Mouse (Mus musculus) heart, adult 11 months (tissue): Measurements from ENCODE around the gene Odam.

Experiments used
- DNase-seq: peaks from one replicate; pipeline ENCODE4 v3.0.0; 2022

Gene Odam

DNA sequence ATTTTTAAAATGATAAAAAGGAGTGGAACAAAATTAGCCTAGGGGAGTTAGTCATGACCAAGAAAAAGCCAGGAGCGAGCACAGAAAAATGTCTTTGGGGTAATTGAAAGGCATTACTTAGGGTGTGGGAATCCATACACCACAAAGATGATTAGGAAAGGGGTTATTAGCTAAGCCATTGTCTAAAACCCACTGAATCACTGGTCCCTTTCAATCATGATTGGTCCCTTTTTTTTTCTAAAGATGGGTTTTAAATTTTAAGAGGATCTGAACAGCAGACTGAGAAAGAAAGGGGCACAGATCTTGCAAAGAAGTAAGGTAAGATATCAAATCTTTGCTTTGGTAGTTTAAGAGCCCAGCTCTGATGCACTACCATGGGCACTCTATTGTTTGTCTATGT, at the start of gene Odam:
TSS of gene Odam (plus strand) at position 301 of the 400 bp plus-strand sequence.
- DNase-seq: no peak

DNA sequence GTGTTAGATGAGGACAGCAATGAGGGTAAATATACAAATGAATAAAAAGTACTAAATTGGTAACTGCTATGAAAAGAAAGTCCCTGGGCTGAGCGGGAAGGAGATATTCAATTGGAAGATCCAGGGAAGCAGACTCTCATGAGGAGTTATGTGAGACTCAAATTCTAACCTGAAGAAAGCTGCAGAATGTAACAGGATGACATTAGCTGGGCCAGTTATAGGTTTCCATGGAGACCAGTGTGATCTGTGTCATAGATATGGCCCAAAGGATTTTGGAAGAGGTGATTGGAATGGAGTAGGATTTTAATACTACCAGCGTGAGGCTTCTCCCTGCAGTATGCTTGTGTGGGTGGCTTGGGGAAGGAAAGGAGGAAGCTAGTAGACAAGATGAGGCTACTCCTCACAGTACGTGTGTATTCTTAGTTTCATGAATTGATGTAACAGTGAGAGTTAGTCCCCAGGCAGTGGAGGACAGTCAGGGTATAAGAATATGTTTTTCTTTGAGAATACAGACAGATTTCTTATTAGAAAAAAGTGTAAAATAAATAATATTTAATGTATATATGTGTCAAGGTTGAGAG, 29.6 kb upstream of the Odam start:
- DNase-seq: no peak

DNA sequence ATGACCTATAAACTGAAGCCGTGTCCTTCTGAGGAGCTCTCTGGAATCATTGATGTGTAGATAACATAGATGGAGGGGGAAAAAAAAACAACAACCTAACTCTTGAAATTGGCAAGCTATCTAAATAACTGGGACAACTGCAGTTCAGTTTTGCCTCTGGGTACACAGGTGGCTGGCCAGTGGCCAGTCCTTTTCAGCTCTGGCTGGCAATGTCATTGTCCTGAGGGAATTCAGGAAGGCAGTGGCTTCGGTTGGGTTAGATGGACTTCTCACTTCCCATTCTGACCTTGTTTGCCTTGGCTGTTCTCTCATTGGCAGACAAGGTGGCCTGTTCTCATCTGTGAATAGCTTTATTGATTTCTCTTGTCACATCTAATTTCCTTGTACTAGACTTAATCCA, 14.7 kb upstream of the Odam start:
- no peak for DNase-seq

DNA sequence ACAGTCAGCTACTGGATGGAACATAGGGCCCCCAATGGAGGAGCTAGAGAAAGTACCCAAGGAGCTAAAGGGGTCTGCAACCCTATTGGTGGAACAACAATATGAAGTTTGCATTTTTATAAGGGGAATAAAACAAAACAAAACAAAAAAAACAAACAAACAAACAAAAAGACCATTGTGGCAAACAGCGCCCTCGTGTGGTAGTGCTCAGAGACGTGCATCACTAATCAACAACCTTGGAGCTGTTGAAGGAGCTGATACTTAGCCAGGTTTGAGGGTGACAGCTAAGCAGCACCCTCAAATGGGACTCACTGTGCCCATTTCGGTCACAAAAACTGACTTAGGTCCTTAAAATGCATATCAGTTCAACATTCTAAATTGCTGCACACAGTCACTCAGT, 13.4 kb upstream of the Odam start:
- no peak for DNase-seq

DNA sequence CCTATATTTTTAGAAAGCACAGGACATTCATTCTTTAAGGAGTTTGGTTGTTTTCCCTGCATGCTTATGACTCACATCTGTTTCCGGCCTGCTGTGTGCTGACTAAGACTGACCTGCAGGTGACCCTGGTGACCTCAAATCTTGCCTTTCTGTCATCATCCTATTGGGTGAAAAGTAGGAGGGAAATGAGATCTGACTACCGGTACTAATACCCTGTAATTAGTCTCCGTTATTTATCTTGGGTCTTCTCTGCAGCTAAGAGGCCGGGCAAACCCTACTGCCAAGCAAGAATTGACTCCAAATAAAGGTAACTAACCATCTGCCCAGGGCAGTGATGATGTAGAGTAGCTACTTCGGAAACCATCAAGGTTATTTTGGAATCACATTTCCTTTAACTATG, 40.5 kb downstream of the Odam start, which contains the start of gene Csn3:
TSS of gene Csn3 (plus strand) at position 208 of the 400 bp plus-strand sequence.
- no peak for DNase-seq

DNA sequence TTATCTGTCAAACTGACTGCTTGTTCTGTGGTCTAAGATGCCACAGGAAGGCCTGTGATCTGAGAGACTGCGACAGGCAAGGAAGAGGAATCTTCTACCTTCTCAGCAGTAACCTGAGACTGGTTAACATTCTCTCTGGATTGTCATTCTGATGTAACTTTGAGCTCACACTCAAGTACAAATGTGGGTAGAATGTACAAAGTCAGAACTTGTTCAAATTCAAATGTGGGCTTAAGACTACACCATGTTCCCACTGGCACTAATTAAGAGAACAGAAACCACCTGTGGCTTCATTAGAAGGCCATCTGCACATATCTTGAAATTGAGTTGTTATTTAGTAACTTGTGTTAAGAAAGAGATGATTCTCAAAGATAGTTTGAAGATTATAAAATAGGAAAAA, 46.8 kb downstream of the Odam start:
- DNase-seq: no peak

DNA sequence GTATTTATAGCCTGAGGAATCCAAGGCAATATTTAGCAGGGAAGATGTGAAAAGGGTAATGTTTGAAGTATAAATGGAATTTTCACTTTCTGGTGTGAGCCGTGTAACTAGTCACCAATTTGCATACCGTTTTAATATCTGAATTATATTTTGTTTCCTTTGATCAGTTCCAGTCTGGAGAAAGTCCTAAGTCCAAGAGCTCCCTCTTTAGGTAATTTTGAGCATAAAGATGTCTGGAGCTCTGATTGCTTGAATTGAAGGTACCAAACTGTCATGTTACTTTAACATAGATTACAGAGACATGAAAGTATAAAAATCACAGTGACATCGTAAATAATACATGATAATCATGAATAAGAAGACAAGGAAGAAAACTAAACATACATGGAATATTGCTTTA, 55.9 kb downstream of the Odam start:
- DNase-seq: no peak

DNA sequence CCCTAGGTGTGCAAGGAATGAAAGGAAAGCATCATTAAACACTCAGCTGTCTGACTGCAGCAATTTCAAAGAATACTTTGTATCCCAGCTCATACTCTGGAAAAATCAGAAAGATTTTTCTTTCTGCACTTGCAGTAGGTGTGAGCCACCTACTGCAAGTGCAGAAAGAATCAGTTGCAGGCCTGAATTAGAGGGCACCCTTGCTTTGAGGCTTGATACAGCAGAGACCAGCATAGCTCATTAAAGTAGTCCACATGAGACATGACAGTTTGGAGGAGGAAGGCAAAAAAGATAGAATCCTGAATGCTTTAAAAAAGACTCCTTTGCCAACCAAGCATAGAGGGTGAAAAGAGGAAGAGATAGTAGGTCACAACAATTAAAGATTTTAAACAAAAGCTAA, 57.7 kb downstream of the Odam start:
- DNase-seq: no peak
